Mouse (Mus musculus) intestine, postnatal 0 days (tissue): ENCODE data around the gene Agbl4. TPM values are rescaled to one million over a fixed set of nuclear protein-coding genes. Genes with fewer than 3 reads are reported as not detected.
A peak's percentile ranks its signal among the peaks of the same experiment; 100 is the strongest.

ENCODE experiments used
- ATAC-seq: fragments of 200-750 bp; cut with Nextera tagmentation; 2 replicates; pipeline ENCODE4 v1.8.0; 2017; ENCODE audit warnings: mild to moderate bottlenecking, moderate TSS enrichment, moderate library complexity
- H3K27ac ChIP-seq: fragments of 300-500 bp; sonication (generic); 2 replicates; pipeline ENCODE4 v1.5.1; 2014; ENCODE audit warnings: mild to moderate bottlenecking, low read depth, low read length, moderate library complexity
- H3K27me3 ChIP-seq: fragments of 300-500 bp; sonication (generic); replicated peaks from 2 replicates; pipeline ENCODE4 v1.6.1; 2014; ENCODE audit warnings: low read length, mixed read lengths; ENCODE audit not compliant: control insufficient read depth, insufficient read depth
- H3K36me3 ChIP-seq: fragments of 300-500 bp; sonication (generic); 2 replicates; pipeline ENCODE4 v1.6.1; 2014; ENCODE audit warnings: mild to moderate bottlenecking, moderate library complexity; ENCODE audit not compliant: control insufficient read depth, insufficient read depth
- H3K4me1 ChIP-seq: fragments of 300-500 bp; sonication (generic); replicated peaks from 2 replicates; pipeline ENCODE4 v1.6.1; 2014; ENCODE audit warnings: antibody characterized with exemption, low read length, mixed read lengths; ENCODE audit not compliant: control insufficient read depth, insufficient read depth
- H3K4me2 ChIP-seq: fragments of 300-500 bp; sonication (generic); replicated peaks from 2 replicates; pipeline ENCODE4 v1.6.1; 2014; ENCODE audit warnings: low read depth, mild to moderate bottlenecking, moderate library complexity
- H3K4me3 ChIP-seq: fragments of 300-500 bp; sonication (generic); 2 replicates; pipeline ENCODE4 v1.5.1; 2014; ENCODE audit warnings: low read depth, low read length
- H3K9ac ChIP-seq: fragments of 300-500 bp; sonication (generic); 2 replicates; pipeline ENCODE4 v1.6.1; 2014; ENCODE audit warnings: mild to moderate bottlenecking, low read depth, low read length
- H3K9me3 ChIP-seq: fragments of 300-500 bp; sonication (generic); 2 replicates; pipeline ENCODE4 v1.6.1; 2016; ENCODE audit warnings: mixed run types; ENCODE audit not compliant: control insufficient read depth
- CTCF ChIP-seq: sonication (generic); IDR thresholded peaks from 2 replicates; pipeline ENCODE4 v1.5.1; 2016; ENCODE audit warnings: low read depth, mild to moderate bottlenecking, control low read depth, antibody characterized with exemption, moderate library complexity
- WGBS: fragments of 180-500 bp; shearing (Covaris S2); extraction: QIAGEN DNeasy Blood & Tissue Kit; methylation state at CpG from one replicate; pipeline ENCODE4 v1.1.7; 2014; 5-methylcytosine and 5-hydroxymethylcytosine counted together
- polyA plus RNA-seq: library from polyadenylated mRNA; unstranded; fragments of >200 nt; fragmentation: Nextera tagmentation; extraction: Ambion mirVana; gene quantifications from 2 replicates; pipeline ENCODE4 v1.2.1, GENCODE M21; 2015

Gene Agbl4
- polyA plus RNA-seq, 1 experiment from 2014 or later = 0.18 TPM

- H3K4me1 ChIP-seq = no peaks in the 10 kb centered on the region
- H3K4me3 ChIP-seq = no peak overlapping the region
- no peak for ATAC-seq
- no peak overlapping the region for H3K9ac ChIP-seq
- WGBS = 82% methylated on average over 1 of the region's 1 CpGs
- H3K4me2 ChIP-seq = no peak overlapping the region
- no peaks in the 10 kb centered on the region for H3K9me3 ChIP-seq
- no peaks in the 10 kb centered on the region for H3K27me3 ChIP-seq
- H3K36me3 ChIP-seq = no peaks in the 10 kb centered on the region
- no peak overlapping the region for H3K27ac ChIP-seq
- TF ChIP-seq CTCF = no peak
Observed at GRCm38 (mm10) chr4:111085330-111085729, 687.9 kb downstream of the Agbl4 start.

DNA sequence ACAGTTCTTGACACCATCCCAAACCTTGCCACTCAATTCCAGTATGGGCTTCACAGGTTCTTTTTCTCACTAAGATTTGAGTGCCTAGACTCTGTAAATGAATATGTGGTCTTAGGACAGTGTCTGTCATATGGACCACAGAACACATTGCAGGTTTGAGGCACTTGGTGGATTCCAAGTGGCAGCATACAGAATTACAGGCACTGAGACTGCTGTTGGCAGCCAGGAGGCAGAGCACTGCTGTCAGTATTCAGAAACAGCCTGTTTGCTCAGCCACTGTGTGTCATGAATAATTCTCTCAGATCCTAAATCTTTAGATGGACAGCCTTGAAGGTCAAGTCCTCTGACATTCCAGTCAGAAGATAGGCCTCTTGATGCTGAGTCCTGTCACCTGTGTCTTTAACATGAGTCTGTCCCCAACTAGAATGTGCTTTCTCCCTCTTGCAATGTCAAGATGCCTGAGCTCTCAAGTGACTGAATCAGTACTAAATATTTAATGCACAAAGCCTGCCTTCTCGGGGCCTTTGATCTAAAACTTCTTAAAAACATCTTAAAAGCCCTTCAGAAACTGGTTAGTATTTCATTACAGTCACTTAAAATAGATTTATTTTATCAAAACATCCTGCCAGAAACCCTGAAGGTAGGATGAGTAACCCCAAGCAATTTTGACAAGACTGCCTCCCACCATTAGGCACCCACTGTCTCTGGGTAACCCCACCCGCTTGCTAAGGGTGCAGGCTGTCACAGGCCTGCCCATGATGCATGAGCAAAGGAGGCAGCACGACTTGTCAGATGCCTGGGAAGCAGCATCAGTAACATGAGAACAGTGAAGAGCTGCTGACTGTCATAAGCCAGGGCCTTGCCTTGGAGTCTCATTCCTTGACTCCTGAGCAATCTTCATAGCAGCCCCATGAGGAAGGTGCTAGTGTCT, 739.0 kb downstream of the Agbl4 start:
- no peaks in the 10 kb centered on the region for H3K4me1 ChIP-seq
- peak; percentile 21; the same call in 1 of the 2 replicates for TF ChIP-seq CTCF
- no peak overlapping the region for H3K27ac ChIP-seq
- no peaks in the 10 kb centered on the region for H3K27me3 ChIP-seq
- H3K4me2 ChIP-seq = no peak overlapping the region
- no peak overlapping the region for H3K9ac ChIP-seq
- H3K36me3 ChIP-seq = no peaks in the 10 kb centered on the region
- WGBS = 55% methylated on average over 3 of the region's 3 CpGs
- H3K4me3 ChIP-seq = no peak overlapping the region
- no peak for ATAC-seq
- no peaks in the 10 kb centered on the region for H3K9me3 ChIP-seq

DNA sequence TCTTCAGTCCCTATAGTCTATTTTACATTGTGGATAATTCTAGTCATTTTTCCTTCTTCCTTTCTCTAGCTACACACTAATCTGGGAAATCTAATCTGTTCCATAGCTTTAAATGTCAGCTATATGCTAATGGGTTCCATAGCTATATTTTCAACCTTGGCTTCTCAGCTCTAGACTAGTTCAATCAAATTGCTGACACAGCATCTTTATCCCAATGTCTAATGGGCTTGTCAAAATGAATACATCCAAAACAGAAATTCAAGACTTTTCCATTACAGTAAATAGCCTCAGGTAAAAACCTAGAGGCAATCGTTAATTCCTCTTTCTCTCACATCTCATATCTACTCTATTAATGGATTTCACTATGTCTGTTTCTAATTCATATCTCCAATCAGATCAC, 750.3 kb downstream of the Agbl4 start:
- Histone ChIP-seq H3K27ac (no peak overlapping the region), H3K9ac (no peak overlapping the region), H3K4me2 (no peak overlapping the region), H3K27me3 (no peaks in the 10 kb centered on the region), H3K9me3 (no peaks in the 10 kb centered on the region), H3K4me3 (no peak overlapping the region), H3K4me1 (no peaks in the 10 kb centered on the region), H3K36me3 (no peaks in the 10 kb centered on the region)
- ATAC-seq = no peak
- 90% methylated on average over 1 of the region's 1 CpGs for WGBS
- TF ChIP-seq CTCF = no peak

- Histone ChIP-seq H3K27ac (no peak overlapping the region), H3K4me2 (no peak overlapping the region), H3K27me3 (no peaks in the 10 kb centered on the region), H3K4me1 (no peaks in the 10 kb centered on the region), H3K36me3 (no peaks in the 10 kb centered on the region), H3K4me3 (no peak overlapping the region), H3K9ac (no peak overlapping the region), H3K9me3 (no peaks in the 10 kb centered on the region)
- ATAC-seq = no peak
- 69% methylated on average over 1 of the region's 1 CpGs for WGBS
- TF ChIP-seq CTCF = no peak
Observed at GRCm38 (mm10) chr4:111155859-111156258, 758.4 kb downstream of the Agbl4 start.

- no peaks in the 10 kb centered on the region for H3K27me3 ChIP-seq
- WGBS = 69% methylated on average over 2 of the region's 2 CpGs
- H3K27ac ChIP-seq = no peak overlapping the region
- H3K9me3 ChIP-seq = no peaks in the 10 kb centered on the region
- H3K4me2 ChIP-seq = no peak overlapping the region
- no peak overlapping the region for H3K4me3 ChIP-seq
- TF ChIP-seq CTCF = no peak
- H3K36me3 ChIP-seq = no peaks in the 10 kb centered on the region
- no peak for ATAC-seq
- no peaks in the 10 kb centered on the region for H3K4me1 ChIP-seq
- H3K9ac ChIP-seq = no peak overlapping the region
Observed at GRCm38 (mm10) chr4:111181478-111181877, 784.0 kb downstream of the Agbl4 start.

- H3K27me3 ChIP-seq = no peaks in the 10 kb centered on the region
- WGBS = 10% methylated on average over 2 of the region's 2 CpGs
- H3K4me1 ChIP-seq = no peaks in the 10 kb centered on the region
- TF ChIP-seq CTCF = no peak
- 0 out of 2 replicates have a peak overlapping the region, but pooled peaks have one; percentile 6 for H3K4me2 ChIP-seq
- no peak overlapping the region for H3K27ac ChIP-seq
- H3K36me3 ChIP-seq = no peaks in the 10 kb centered on the region
- no peaks in the 10 kb centered on the region for H3K9me3 ChIP-seq
- no peak overlapping the region for H3K9ac ChIP-seq
- 0 out of 2 replicates have a peak, but pooled peaks have one; percentile 28 for ATAC-seq
- no peak overlapping the region for H3K4me3 ChIP-seq
Observed at GRCm38 (mm10) chr4:111200100-111200499, 802.6 kb downstream of the Agbl4 start.
